Mouse (Mus musculus) kidney, embryonic 15.5 days (tissue): ENCODE measurements at regions not wholly inside any gene's neighbourhood (a gene's known extent, or its start where the extent isn't known, plus 50 kb on each side); places are given as distances from the start of the nearest gene placed in this dataset.
"Not testable (repeated sequence)": the region's sequence is repeated elsewhere in the genome, so short reads cannot be mapped to it uniquely, and the experiment has no call there.

ENCODE experiments used
- ATAC-seq: fragments of 200-750 bp; cut with Nextera tagmentation; replicated peaks from 2 replicates; pipeline ENCODE4 v1.8.0; 2017; ENCODE audit warnings: moderate TSS enrichment; ENCODE audit not compliant: low FRiP score
- H3K27ac ChIP-seq: fragments of 300-500 bp; sonication (generic); 2 replicates; pipeline ENCODE4 v1.5.1; 2015; ENCODE audit warnings: mild to moderate bottlenecking, inconsistent platforms
- H3K27me3 ChIP-seq: fragments of 300-500 bp; sonication (generic); 2 replicates; pipeline ENCODE4 v1.6.1; 2015; ENCODE audit warnings: inconsistent platforms
- H3K36me3 ChIP-seq: fragments of 300-500 bp; sonication (generic); 2 replicates; pipeline ENCODE4 v1.6.1; 2015; ENCODE audit warnings: inconsistent platforms
- H3K4me1 ChIP-seq: fragments of 300-500 bp; sonication (generic); 2 replicates; pipeline ENCODE4 v1.6.1; 2015; ENCODE audit warnings: inconsistent platforms
- H3K4me2 ChIP-seq: fragments of 300-500 bp; sonication (generic); 2 replicates; pipeline ENCODE4 v1.6.1; 2015; ENCODE audit warnings: moderate library complexity, mild to moderate bottlenecking, inconsistent platforms
- H3K4me3 ChIP-seq: fragments of 300-500 bp; sonication (generic); replicated peaks from 2 replicates; pipeline ENCODE4 v1.5.1; 2015; ENCODE audit warnings: mild to moderate bottlenecking, inconsistent platforms
- H3K9ac ChIP-seq: fragments of 300-500 bp; sonication (generic); 2 replicates; pipeline ENCODE4 v1.6.1; 2015; ENCODE audit warnings: mild to moderate bottlenecking, inconsistent platforms
- H3K9me3 ChIP-seq: fragments of 300-500 bp; sonication (generic); replicated peaks from 2 replicates; pipeline ENCODE4 v1.6.1; 2016; ENCODE audit warnings: inconsistent platforms
- WGBS: fragments of 180-500 bp; shearing (Covaris S2); methylation state at CpG from one replicate; pipeline ENCODE4 v1.1.7; 2015; ENCODE audit warnings: mixed read lengths; 5-methylcytosine and 5-hydroxymethylcytosine counted together

GRCm38 (mm10) chr14:59042152-59042551, 100.5 kb downstream of the 1700129C05Rik start:
- Histone ChIP-seq H3K36me3 (no peaks in the 10 kb centered on the region), H3K27me3 (no peaks in the 10 kb centered on the region), H3K4me3 (no peak overlapping the region), H3K4me1 (no peaks in the 10 kb centered on the region), H3K9ac (no peak overlapping the region), H3K4me2 (no peak overlapping the region), H3K27ac (no peak overlapping the region), H3K9me3 (no peaks in the 10 kb centered on the region)
- ATAC-seq: no peak
- 93% methylated on average over 2 of the region's 2 CpGs for WGBS

GRCm38 (mm10) chr14:59025757-59026156, 116.9 kb downstream of the 1700129C05Rik start:
- not testable (repeated sequence) for H3K4me3 ChIP-seq, H3K27ac ChIP-seq, H3K9ac ChIP-seq, H3K4me1 ChIP-seq, H3K4me2 ChIP-seq, ATAC-seq, H3K9me3 ChIP-seq, H3K36me3 ChIP-seq, H3K27me3 ChIP-seq
- 60% methylated on average over 9 of the region's 9 CpGs for WGBS

GRCm38 (mm10) chr14:59009534-59009933, 133.2 kb downstream of the 1700129C05Rik start:
- H3K4me3 ChIP-seq: no peak overlapping the region
- 90% methylated on average over 3 of the region's 3 CpGs for WGBS
- H3K27ac ChIP-seq: no peak overlapping the region
- H3K27me3 ChIP-seq: no peaks in the 10 kb centered on the region
- no peaks in the 10 kb centered on the region for H3K9me3 ChIP-seq
- H3K36me3 ChIP-seq: no peaks in the 10 kb centered on the region
- ATAC-seq: no peak
- H3K4me2 ChIP-seq: no peak overlapping the region
- no peaks in the 10 kb centered on the region for H3K4me1 ChIP-seq
- H3K9ac ChIP-seq: no peak overlapping the region

DNA sequence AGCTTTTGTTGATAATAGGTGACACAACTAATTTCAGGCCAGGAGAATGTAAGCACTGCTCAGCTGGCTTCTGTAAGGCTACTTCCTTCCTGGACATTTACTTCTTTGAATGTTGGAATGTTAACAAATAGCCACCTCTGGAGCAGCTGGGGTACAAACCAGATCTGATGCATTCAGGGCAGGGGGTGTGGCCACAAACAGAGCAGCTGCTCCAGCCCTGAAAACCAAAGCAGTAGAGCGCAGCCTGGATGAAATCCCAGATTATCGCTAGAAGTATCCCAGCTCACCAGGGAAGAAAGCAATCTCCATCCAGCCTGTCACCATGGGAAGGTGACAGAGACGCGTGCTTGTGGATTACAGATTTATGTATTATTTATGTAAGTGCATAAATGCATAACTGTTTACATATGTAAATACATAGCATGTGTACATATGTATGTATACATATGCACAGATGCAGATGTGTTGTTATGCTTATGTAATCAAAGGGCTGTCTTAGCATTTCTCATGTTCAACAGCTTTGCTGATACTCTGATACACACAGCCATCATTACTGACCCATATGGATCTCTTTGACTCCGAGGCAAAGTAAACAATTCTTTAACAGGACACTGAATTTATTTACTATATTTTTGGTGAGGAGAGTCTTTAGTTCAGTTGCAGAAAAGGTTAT, 143.5 kb downstream of the 1700129C05Rik start:
- no peak overlapping the region for H3K4me2 ChIP-seq
- no peak overlapping the region for H3K9ac ChIP-seq
- H3K27me3 ChIP-seq: no peaks in the 10 kb centered on the region
- H3K9me3 ChIP-seq: no peaks in the 10 kb centered on the region
- H3K36me3 ChIP-seq: no peaks in the 10 kb centered on the region
- H3K4me1 ChIP-seq: 0 out of 2 replicates have a peak, but pooled peaks cover 2% of the 10 kb centered on the region
- no peak overlapping the region for H3K27ac ChIP-seq
- no peak for ATAC-seq
- 75% methylated on average over 5 of the region's 5 CpGs for WGBS
- no peak overlapping the region for H3K4me3 ChIP-seq

GRCm38 (mm10) chr14:58994994-58995393, 147.7 kb downstream of the 1700129C05Rik start:
- Histone ChIP-seq H3K4me2 (no peak overlapping the region), H3K4me1 (peaks cover 2% of the 10 kb centered on the region; the same call in 1 of the 2 replicates), H3K9me3 (no peaks in the 10 kb centered on the region), H3K27ac (no peak overlapping the region), H3K27me3 (no peaks in the 10 kb centered on the region), H3K9ac (no peak overlapping the region), H3K4me3 (no peak overlapping the region), H3K36me3 (no peaks in the 10 kb centered on the region)
- 0 out of 2 replicates have a peak, but pooled peaks have one; percentile 36 for ATAC-seq
- WGBS: 32% methylated on average over 6 of the region's 6 CpGs

DNA sequence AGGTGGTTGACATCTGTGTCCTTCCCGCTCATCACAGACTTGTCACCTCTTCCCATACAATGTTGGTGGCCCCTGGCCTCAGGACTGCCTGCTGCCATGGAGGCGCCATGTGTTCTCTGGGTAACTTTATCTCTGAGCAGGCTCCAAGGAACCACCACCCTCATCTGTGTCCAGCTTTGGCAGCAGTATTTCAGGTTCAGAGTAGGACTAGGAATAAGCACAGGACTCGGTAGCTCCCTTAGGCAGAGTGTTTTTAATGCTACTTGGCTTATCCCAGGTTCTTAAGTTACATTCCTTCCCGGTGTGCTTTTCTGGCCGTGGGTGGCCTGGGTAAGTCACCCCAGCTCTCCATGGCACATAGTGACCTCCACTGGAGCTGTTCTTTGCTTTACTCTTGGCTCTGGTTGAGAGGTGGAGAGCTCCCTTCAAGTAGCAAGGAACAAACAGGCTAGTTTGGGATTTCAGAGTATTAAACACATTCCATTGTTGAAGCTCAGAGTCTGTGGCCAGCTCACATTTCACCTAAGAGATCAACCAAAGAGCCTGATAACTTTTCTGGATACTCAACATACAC, 153.0 kb downstream of the 1700129C05Rik start:
- no peak overlapping the region for H3K27ac ChIP-seq
- 52% methylated on average over 5 of the region's 5 CpGs for WGBS
- no peak for ATAC-seq

DNA sequence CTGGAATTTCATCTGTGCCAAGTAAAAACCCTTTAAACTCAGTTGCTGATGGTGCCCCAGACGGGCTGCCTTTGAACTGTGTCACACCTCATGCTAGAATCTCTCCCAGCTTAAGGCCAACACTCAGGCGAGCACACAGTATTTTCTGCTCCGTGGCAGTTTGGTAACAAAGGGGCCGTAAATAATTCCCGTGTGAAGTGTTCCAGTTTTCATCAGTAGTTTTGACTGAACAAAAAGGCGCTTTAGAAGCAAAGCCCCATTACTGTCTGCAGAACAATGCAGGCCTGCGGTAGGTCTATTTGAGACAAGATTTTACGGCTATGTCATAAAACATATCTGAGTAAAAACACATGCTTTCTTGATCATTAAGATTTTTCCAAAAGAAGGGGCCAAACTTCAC, 155.0 kb downstream of the 1700129C05Rik start:
- no peak for ATAC-seq
- 0 out of 2 replicates have a peak, but pooled peaks cover 3% of the 10 kb centered on the region for H3K27me3 ChIP-seq

More for the DNA sequence above, 153.0 kb downstream of the 1700129C05Rik start:
- H3K4me3 ChIP-seq: no peak overlapping the region
- H3K27me3 ChIP-seq: 0 out of 2 replicates have a peak, but pooled peaks cover 3% of the 10 kb centered on the region
- no peaks in the 10 kb centered on the region for H3K36me3 ChIP-seq
- H3K4me2 ChIP-seq: no peak overlapping the region
- no peaks in the 10 kb centered on the region for H3K9me3 ChIP-seq
- H3K9ac ChIP-seq: no peak overlapping the region
- peaks cover 9% of the 10 kb centered on the region for H3K4me1 ChIP-seq

DNA sequence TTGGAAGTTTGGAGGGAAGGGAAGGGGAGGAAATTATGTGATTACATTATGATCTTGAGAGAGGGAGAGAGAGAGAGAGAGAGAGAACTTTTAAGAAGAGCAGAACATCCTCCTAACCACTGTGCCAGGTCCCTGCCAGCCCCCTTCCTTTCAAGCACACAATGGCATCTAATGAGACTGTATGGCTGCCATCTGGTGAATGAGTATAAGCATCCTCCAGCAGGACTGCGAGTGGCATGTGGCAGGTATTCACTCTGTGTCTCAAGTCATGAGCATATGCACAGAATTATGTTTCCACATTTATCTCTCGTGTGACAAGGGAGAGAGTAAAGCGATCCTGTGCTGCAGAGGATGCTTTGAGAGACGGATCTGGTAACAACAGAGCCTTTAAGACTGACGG, 156.9 kb downstream of the 1700129C05Rik start:
- H3K4me1 ChIP-seq: peaks cover 9% of the 10 kb centered on the region
- H3K36me3 ChIP-seq: no peaks in the 10 kb centered on the region
- no peak overlapping the region for H3K27ac ChIP-seq
- H3K9me3 ChIP-seq: no peaks in the 10 kb centered on the region
- ATAC-seq: no peak
- H3K9ac ChIP-seq: no peak overlapping the region
- H3K4me3 ChIP-seq: no peak overlapping the region
- no peak overlapping the region for H3K4me2 ChIP-seq
- H3K27me3 ChIP-seq: 0 out of 2 replicates have a peak, but pooled peaks cover 3% of the 10 kb centered on the region
- 66% methylated on average over 5 of the region's 5 CpGs for WGBS

More for the DNA sequence above, 155.0 kb downstream of the 1700129C05Rik start:
- no peaks in the 10 kb centered on the region for H3K36me3 ChIP-seq
- H3K9me3 ChIP-seq: no peaks in the 10 kb centered on the region
- peaks cover 9% of the 10 kb centered on the region for H3K4me1 ChIP-seq
- no peak overlapping the region for H3K4me3 ChIP-seq
- no peak overlapping the region for H3K4me2 ChIP-seq
- H3K9ac ChIP-seq: no peak overlapping the region
- no peak overlapping the region for H3K27ac ChIP-seq
- WGBS: 21% methylated on average over 8 of the region's 8 CpGs

DNA sequence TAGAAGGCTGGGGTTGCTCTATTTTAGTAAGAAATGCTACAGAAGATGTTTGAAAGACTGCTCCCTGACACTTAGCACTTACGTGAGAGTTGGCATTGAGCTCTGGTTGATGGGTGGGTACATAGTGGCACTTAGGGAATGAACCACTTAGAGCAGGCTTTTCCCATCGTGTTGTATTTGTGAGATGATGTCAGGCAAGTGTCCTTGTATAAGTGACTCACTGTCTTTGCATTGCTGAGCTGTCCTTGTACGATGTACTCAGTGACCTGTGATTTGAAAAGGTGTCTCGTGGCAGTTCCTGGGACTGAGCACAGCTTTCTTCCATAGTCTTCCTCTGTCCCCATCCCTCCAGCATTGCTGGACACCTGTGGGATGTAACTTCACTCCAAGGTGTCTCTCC, 165.9 kb downstream of the 1700129C05Rik start:
- WGBS: 90% methylated on average over 4 of the region's 4 CpGs
- Histone ChIP-seq H3K9me3 (no peaks in the 10 kb centered on the region), H3K4me2 (no peak overlapping the region), H3K27me3 (no peaks in the 10 kb centered on the region), H3K4me3 (no peak overlapping the region), H3K4me1 (no peaks in the 10 kb centered on the region), H3K36me3 (no peaks in the 10 kb centered on the region), H3K9ac (no peak overlapping the region), H3K27ac (no peak overlapping the region)
- no peak for ATAC-seq

DNA sequence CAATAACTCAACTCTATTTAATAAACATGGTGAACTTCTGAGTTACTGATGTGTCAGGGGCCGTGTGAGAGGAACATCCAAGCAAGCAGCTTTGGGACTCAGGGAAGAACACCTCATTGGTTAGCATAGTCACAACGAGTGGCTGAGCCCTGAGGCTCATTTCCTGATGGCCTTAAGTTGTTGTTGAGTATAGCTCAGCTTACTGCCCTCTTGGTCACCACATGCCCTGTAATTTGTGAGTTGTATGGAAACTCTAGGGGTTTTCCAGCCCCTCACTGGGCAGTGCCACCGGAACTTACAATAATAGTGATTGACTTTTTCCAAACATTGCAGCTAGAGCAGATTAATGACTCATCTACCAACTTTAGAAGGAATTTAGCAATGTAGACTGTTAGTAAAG, 173.4 kb downstream of the 1700129C05Rik start:
- Histone ChIP-seq H3K4me1 (no peaks in the 10 kb centered on the region), H3K9ac (no peak overlapping the region), H3K9me3 (no peaks in the 10 kb centered on the region), H3K27me3 (no peaks in the 10 kb centered on the region), H3K4me2 (no peak overlapping the region), H3K36me3 (no peaks in the 10 kb centered on the region), H3K27ac (no peak overlapping the region), H3K4me3 (no peak overlapping the region)
- WGBS: 42% methylated on average over 3 of the region's 3 CpGs
- no peak for ATAC-seq

GRCm38 (mm10) chr14:58967975-58968374, 174.7 kb downstream of the 1700129C05Rik start:
- Histone ChIP-seq H3K36me3 (no peaks in the 10 kb centered on the region), H3K27me3 (no peaks in the 10 kb centered on the region), H3K9ac (no peak overlapping the region), H3K9me3 (no peaks in the 10 kb centered on the region), H3K4me2 (no peak overlapping the region), H3K4me1 (no peaks in the 10 kb centered on the region), H3K4me3 (no peak overlapping the region), H3K27ac (no peak overlapping the region)
- 49% methylated on average over 5 of the region's 5 CpGs for WGBS
- no peak for ATAC-seq

DNA sequence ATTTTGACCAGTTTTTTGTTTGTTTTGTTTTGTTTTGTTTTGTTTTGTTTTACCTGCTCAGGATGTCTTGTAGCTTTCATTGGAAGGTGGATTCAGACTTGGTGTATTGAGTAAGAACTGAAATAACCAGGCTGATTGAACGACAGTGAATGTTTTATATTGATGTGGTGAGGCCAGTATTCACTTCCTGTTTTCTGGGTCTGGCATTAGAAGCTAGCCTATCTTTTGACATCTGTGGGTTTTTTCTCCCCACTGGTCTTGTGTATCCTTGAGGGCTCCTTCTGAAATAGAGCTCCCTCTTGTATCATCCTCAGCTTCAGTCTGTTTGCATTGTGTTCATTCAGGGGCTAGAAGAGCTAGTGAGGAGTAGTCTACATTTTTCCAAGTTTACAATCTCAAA, 175.5 kb downstream of the 1700129C05Rik start:
- Histone ChIP-seq H3K9ac (no peak overlapping the region), H3K36me3 (no peaks in the 10 kb centered on the region), H3K27ac (no peak overlapping the region), H3K9me3 (no peaks in the 10 kb centered on the region), H3K4me3 (no peak overlapping the region), H3K27me3 (no peaks in the 10 kb centered on the region), H3K4me1 (no peaks in the 10 kb centered on the region), H3K4me2 (no peak overlapping the region)
- no peak for ATAC-seq
- WGBS: 84% methylated on average over 1 of the region's 1 CpGs
